Mouse (Mus musculus) G1E (cell line): ENCODE measurements around the gene Ndufs7.

Experiments
- CTCF ChIP-seq: IDR thresholded peaks from 2 replicates; pipeline ENCODE4 v1.5.1; 2012; ENCODE audit warnings: low read depth, low read length, inconsistent platforms, mixed read lengths
- GATA1 ChIP-seq: IDR thresholded peaks from 2 replicates; pipeline ENCODE4 v1.6.1; 2012; ENCODE audit warnings: borderline replicate concordance, low read length, inconsistent platforms, mixed read lengths
- GATA2 ChIP-seq: IDR thresholded peaks from 2 replicates; pipeline ENCODE4 v1.6.1; 2012; ENCODE audit warnings: low read depth, low read length, inconsistent platforms, borderline replicate concordance
- POLR2AphosphoS5 ChIP-seq: IDR thresholded peaks from 2 replicates; pipeline ENCODE4 v1.6.1; 2012; ENCODE audit warnings: low read depth, low read length, inconsistent platforms; ENCODE audit not compliant: insufficient replicate concordance
- TAL1 ChIP-seq: conservative IDR thresholded peaks from 2 replicates; pipeline ENCODE4 v1.6.1; 2012; ENCODE audit warnings: low read depth, low read length, inconsistent platforms, mixed read lengths

GRCm38 (mm10) chr10:80207676-80208075 is 41.2 kb upstream of the Ndufs7 start:
- TF ChIP-seq CTCF = no peak
- no peak for TF ChIP-seq TAL1
- TF ChIP-seq GATA1 = no peak
- TF ChIP-seq GATA2 = no peak
- TF ChIP-seq POLR2AphosphoS5 = no peak
